ENCODE assay signal across 8 mouse cellular contexts in the genomic region with DNA sequence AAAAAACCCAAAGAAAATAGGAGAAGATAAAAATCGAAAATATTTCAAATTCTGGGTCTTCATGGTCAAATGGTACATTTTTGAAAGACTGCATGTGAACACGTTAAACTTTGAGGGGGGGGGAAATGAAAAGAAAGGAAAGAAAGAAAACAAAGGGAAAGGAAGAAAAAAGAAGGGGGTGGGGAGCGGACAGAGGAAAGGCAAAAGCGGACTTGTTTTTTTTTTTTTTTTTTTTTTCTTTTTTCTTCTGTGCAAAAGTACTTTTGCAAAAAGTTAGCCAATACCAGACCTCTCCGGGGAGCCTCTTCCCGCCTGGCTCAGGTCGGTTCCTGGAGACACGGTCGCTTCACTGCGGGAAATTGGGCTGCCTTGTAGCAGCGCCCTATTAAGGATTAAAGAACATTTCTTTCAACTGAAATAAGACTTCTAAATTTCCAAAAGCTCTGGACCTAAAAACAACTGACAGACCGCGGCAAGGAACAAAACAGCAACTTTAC. TPM values are rescaled to one million over a fixed set of nuclear protein-coding genes. Genes with fewer than 3 reads are reported as not detected.
DNase-seq lines count a peak whose midpoint lies in the region; ATAC-seq and TF ChIP-seq lines count a peak whose summit lies in the region.

No protein-coding gene starts in this region.

- WGBS in heart, embryonic 14.5 days: 4% methylated on average over 13 of the region's 13 CpGs
- WGBS in hindbrain, embryonic 11.5 days: 1% methylated on average over 13 of the region's 13 CpGs

- H3K9ac ChIP-seq in heart, embryonic 14.5 days (ENCODE audit: low read length): peak overlapping the region; percentile 84
- H3K9ac ChIP-seq in MEL (ENCODE audit: control insufficient read depth, low read depth, low read length, poor library complexity, severe bottlenecking): peak overlapping the region; percentile 88
- H3K9ac ChIP-seq in hindbrain, embryonic 11.5 days (ENCODE audit: low read depth, low read length): no peak overlapping the region; the same call in 1 of the 2 replicates

- 0 out of 4 replicates have a peak, but pooled peaks cover 2 to 4% of the 10 kb centered on the region in 2 experiments for H3K4me1 ChIP-seq in heart, embryonic 14.5 days (ENCODE audit: control insufficient read depth in 2 of 2, insufficient read depth in 2 of 2, low read length in 2 of 2)
- peaks cover 3 to 5% of the 10 kb centered on the region in 2 experiments; a peak in 2 of 4 replicates for H3K4me1 ChIP-seq in MEL (ENCODE audit: control insufficient read depth in 1 of 2, insufficient read depth in 2 of 2, low read length in 2 of 2)
- no peaks in the 10 kb centered on the region for H3K4me1 ChIP-seq in hindbrain, embryonic 11.5 days (replicated peaks; ENCODE audit: control insufficient read depth, insufficient read depth, low read length)

- H3K36me3 ChIP-seq in heart, embryonic 14.5 days (ENCODE audit: control insufficient read depth, insufficient read depth, low read length): no peaks in the 10 kb centered on the region
- no peaks in the 10 kb centered on the region; a peak in 1 of 4 replicates for H3K36me3 ChIP-seq in MEL (ENCODE audit: control insufficient read depth in 1 of 2, insufficient read depth in 2 of 2, low read length in 2 of 2)
- no peaks in the 10 kb centered on the region for H3K36me3 ChIP-seq in hindbrain, embryonic 11.5 days (ENCODE audit: control insufficient read depth, insufficient read depth, low read length)

- no peaks in the 10 kb centered on the region for H3K9me3 ChIP-seq in heart, embryonic 14.5 days (ENCODE audit: control insufficient read depth, low read length)
- H3K9me3 ChIP-seq in MEL (replicated peaks; ENCODE audit: insufficient read depth, low read length): no peaks in the 10 kb centered on the region
- no peaks in the 10 kb centered on the region for H3K9me3 ChIP-seq in hindbrain, embryonic 11.5 days (ENCODE audit: control insufficient read depth, low read length)

- peak overlapping the region; percentile 41 to 87; a peak in 1 of 4 replicates for H3K27ac ChIP-seq in heart, embryonic 14.5 days (replicated peaks in 1 of 2; ENCODE audit: control insufficient read depth in 1 of 2, insufficient read depth in 1 of 2, low read depth in 2 of 2, low read length in 2 of 2)
- H3K27ac ChIP-seq in MEL (ENCODE audit: control insufficient read depth, low read depth, low read length): peak overlapping the region; percentile 73
- H3K27ac ChIP-seq in hindbrain, embryonic 11.5 days (ENCODE audit: low read depth, low read length): no peak overlapping the region; the same call in 1 of the 2 replicates

- TF ChIP-seq EP300 in MEL (IDR thresholded peaks at IDR 0.05; ENCODE audit: low read depth in 1 of 2, low read length in 2 of 2): no peak

- H3K79me2 ChIP-seq in MEL (ENCODE audit: control insufficient read depth, insufficient read depth, low read length, poor library complexity): peaks cover 3% of the 10 kb centered on the region; the same call in 1 of the 2 replicates

- peak overlapping the region; percentile 70 for H3K4me2 ChIP-seq in heart, embryonic 14.5 days (ENCODE audit: low read length)
- peak overlapping the region; percentile 37 for H3K4me2 ChIP-seq in hindbrain, embryonic 11.5 days (replicated peaks; ENCODE audit: low read depth, low read length)

- no peaks in the 10 kb centered on the region for H3K27me3 ChIP-seq in heart, embryonic 14.5 days (ENCODE audit: control insufficient read depth, insufficient read depth, low read length)
- no peaks in the 10 kb centered on the region for H3K27me3 ChIP-seq in MEL (ENCODE audit: control insufficient read depth in 1 of 2, insufficient read depth in 2 of 2, low read length in 2 of 2)
- no peaks in the 10 kb centered on the region for H3K27me3 ChIP-seq in hindbrain, embryonic 11.5 days (ENCODE audit: control insufficient read depth, insufficient read depth, low read length)

- TF ChIP-seq POLR2A in MEL (IDR thresholded peaks at IDR 0.05; ENCODE audit: control insufficient read depth in 1 of 2, insufficient read depth in 1 of 2, low read depth in 1 of 2, low read length in 2 of 2, poor library complexity in 1 of 2): no peak

- no peak for DNase-seq in heart, adult 11 months
- no peak for DNase-seq in MEL (ENCODE audit: low read depth, low spot score)
- no peak for DNase-seq in hindbrain, embryonic 11.5 days (ENCODE audit: low spot score)
- DNase-seq in adrenal gland, adult 2 months: no peak
- no peak for DNase-seq in kidney, postnatal 25 days

- TF ChIP-seq RAD21 in MEL (IDR thresholded peaks at IDR 0.05; ENCODE audit: low read depth, low read length): no peak

- no peak for TF ChIP-seq CTCF in MEL (IDR thresholded peaks at IDR 0.05 in 2 of 3, conservative IDR thresholded peaks at IDR 0.05 in 1 of 3; ENCODE audit: control insufficient read depth in 1 of 3, insufficient read depth in 1 of 3, low read depth in 2 of 3, low read length in 3 of 3, poor library complexity in 1 of 3, severe bottlenecking in 1 of 3)

- ATAC-seq in heart, embryonic 14.5 days (ENCODE audit: insufficient number of reproducible peaks, insufficient read depth, low FRiP score, low read depth): peak; percentile 27
- ATAC-seq in hindbrain, embryonic 11.5 days (ENCODE audit: low FRiP score): peak; percentile 49
- ATAC-seq in megakaryocyte progenitor cell, adult 5-6 weeks (replicated peaks; ENCODE audit: poor library complexity): peak; percentile 29
- no peak for ATAC-seq in monocyte, adult 5-6 weeks (replicated peaks; ENCODE audit: insufficient number of reproducible peaks, low FRiP score, low TSS enrichment, poor library complexity, severe bottlenecking)

- H3K4me3 ChIP-seq in heart, embryonic 14.5 days (ENCODE audit: control insufficient read depth in 1 of 2, insufficient read depth in 1 of 2, low read depth in 1 of 2, low read length in 2 of 2): peak overlapping the region; percentile 74 to 82
- H3K4me3 ChIP-seq in MEL (ENCODE audit: control insufficient read depth in 1 of 2, insufficient read depth in 1 of 2, low read depth in 2 of 2, low read length in 2 of 2): peak overlapping the region; percentile 47 to 80
- peak overlapping the region; percentile 58 for H3K4me3 ChIP-seq in hindbrain, embryonic 11.5 days (ENCODE audit: low read depth, low read length)

TF ChIP-seq in MEL, 35 proteins besides CTCF, POLR2A, EP300 and RAD21:
- TF ChIP-seq ZKSCAN1 (IDR thresholded peaks at IDR 0.05; ENCODE audit: low read depth, low read length): no peak
- no peak for TF ChIP-seq TAL1 (IDR thresholded peaks at IDR 0.05; ENCODE audit: low read length)
- 0 out of 2 replicates have a peak, but pooled peaks have one; percentile 5 for TF ChIP-seq GATA1 (IDR thresholded peaks at IDR 0.05; ENCODE audit: low read depth, low read length)
- peak; percentile 79 for TF ChIP-seq ZNF384 (IDR thresholded peaks at IDR 0.05; ENCODE audit: low read depth, low read length)

RNA-seq across cellular contexts. Expression of a gene that starts 42.0 kb away (rescaled TPM):
- 6.6 and 7.6 TPM in 2 replicates for polyA plus RNA-seq in heart, embryonic 14.5 days (2014; fragmentation: Nextera tagmentation; extraction: Ambion mirVana)
- total RNA-seq in MEL (2012; rRNA removed): 1.9 and 3.2 TPM in 2 replicates
- 1 to 10 TPM in 1 of 2 experiments, not detected in 1; 2.9 TPM for polyA plus RNA-seq in MEL (2012; ENCODE audit: insufficient read depth in 1 of 2, insufficient read length in 2 of 2, low read depth in 1 of 2, low replicate concordance in 2 of 2, missing spikeins in 1 of 2)
- 1.4 and 2.7 TPM in 2 replicates for polyA plus RNA-seq in hindbrain, embryonic 11.5 days (2014; fragmentation: Nextera tagmentation; extraction: Ambion mirVana)
- total RNA-seq in megakaryocyte progenitor cell, adult 5-6 weeks (2015): 5.1 and 7.6 TPM in 2 replicates
- total RNA-seq in megakaryocyte progenitor cell, adult 5-6 weeks (2017): 5.7 and 6.8 TPM in 2 replicates
- 1 to 10 TPM; 8.7 to 8.9 TPM for total RNA-seq in adrenal gland, adult 2 months (2021)
- 5.1 and 11.0 TPM in 2 replicates for polyA plus RNA-seq in adrenal gland, adult 2 months (2012; rRNA removed)
- 36.7 to 65.0 TPM (median 55.4 TPM) in 3 replicates for total RNA-seq in monocyte, adult 5-6 weeks (2017)

RNA-seq across cellular contexts. Expression of a gene that starts 53.0 kb away (rescaled TPM):
- polyA plus RNA-seq in heart, embryonic 14.5 days (2014; fragmentation: Nextera tagmentation; extraction: Ambion mirVana): 65.3 and 67.0 TPM in 2 replicates
- total RNA-seq in MEL (2012; rRNA removed): 2.3 and 3.4 TPM in 2 replicates
- 1 to 10 TPM in 1 of 2 experiments, not detected in 1; 4.3 TPM for polyA plus RNA-seq in MEL (2012; ENCODE audit: insufficient read depth in 1 of 2, insufficient read length in 2 of 2, low read depth in 1 of 2, low replicate concordance in 2 of 2, missing spikeins in 1 of 2)
- polyA plus RNA-seq in hindbrain, embryonic 11.5 days (2014; fragmentation: Nextera tagmentation; extraction: Ambion mirVana): 40.2 and 54.7 TPM in 2 replicates
- 25.6 and 28.2 TPM in 2 replicates for total RNA-seq in megakaryocyte progenitor cell, adult 5-6 weeks (2015)
- total RNA-seq in megakaryocyte progenitor cell, adult 5-6 weeks (2017): 17.2 and 24.2 TPM in 2 replicates
- 10 to 100 TPM; 70.3 to 81.8 TPM for total RNA-seq in adrenal gland, adult 2 months (2021)
- 21.7 and 25.4 TPM in 2 replicates for polyA plus RNA-seq in adrenal gland, adult 2 months (2012; rRNA removed)
- total RNA-seq in monocyte, adult 5-6 weeks (2017): 61.8 to 169 TPM (median 72.5 TPM) in 3 replicates
